In genomic region chr6:145047445-145047857, GRCm38 (mm10) we compare ENCODE assay signal across 8 mouse cellular contexts. TPM values are rescaled to one million over a fixed set of nuclear protein-coding genes. Genes with fewer than 3 reads are reported as not detected.
DNase-seq lines count a peak whose midpoint lies in the region; ATAC-seq and TF ChIP-seq lines count a peak whose summit lies in the region.

No protein-coding gene starts in this region.

- peaks cover 12% of the 10 kb centered on the region; the same call in 1 of the 2 replicates for H3K36me3 ChIP-seq in forebrain, postnatal 0 days (ENCODE audit: insufficient read depth)
- H3K36me3 ChIP-seq in midbrain, embryonic 14.5 days (ENCODE audit: control insufficient read depth, insufficient read depth, low read length): no peaks in the 10 kb centered on the region; the same call in 1 of the 2 replicates

- ATAC-seq in forebrain, postnatal 0 days: peak; percentile 85
- peak; percentile 72 for ATAC-seq in midbrain, embryonic 14.5 days (ENCODE audit: low FRiP score, low TSS enrichment)
- no peak for ATAC-seq in activated CD4-positive, CD25-positive, alpha-beta regulatory T cell, adult 4 months

- under 1% methylated on average over 15 of the region's 15 CpGs for WGBS in forebrain, postnatal 0 days
- WGBS in midbrain, embryonic 14.5 days: under 1% methylated on average over 15 of the region's 15 CpGs

- peak; percentile 76 for DNase-seq in ES-CJ7 (ENCODE audit: low read depth, low spot score)
- peak; percentile 88 for DNase-seq in forebrain, postnatal 0 days
- DNase-seq in layer of hippocampus, adult 8-10 months (ENCODE audit: low spot score in 2 of 2): peak; percentile 51 to 67
- peak; percentile 89 for DNase-seq in midbrain, embryonic 14.5 days
- no peak for DNase-seq in urinary bladder, postnatal 14 days (ENCODE audit: low spot score)
- no peak for DNase-seq in adrenal gland, postnatal 4 days (ENCODE audit: low spot score in 2 of 2)

- H3K4me2 ChIP-seq in forebrain, postnatal 0 days (ENCODE audit: low read depth): peak overlapping the region; percentile 94
- H3K4me2 ChIP-seq in midbrain, embryonic 14.5 days (ENCODE audit: low read length): peak overlapping the region; percentile 98

- H3K9me3 ChIP-seq in forebrain, postnatal 0 days (ENCODE audit: low read length): no peaks in the 10 kb centered on the region
- H3K9me3 ChIP-seq in midbrain, embryonic 14.5 days (ENCODE audit: control insufficient read depth, low read length): no peaks in the 10 kb centered on the region

- no peaks in the 10 kb centered on the region for H3K4me1 ChIP-seq in brown adipose tissue, adult 24 weeks (ENCODE audit: control insufficient read depth, insufficient read depth, insufficient read length, low read length)
- peaks cover 8% of the 10 kb centered on the region; the same call in 1 of the 2 replicates for H3K4me1 ChIP-seq in forebrain, postnatal 0 days (ENCODE audit: insufficient read depth)
- peaks cover 32% of the 10 kb centered on the region for H3K4me1 ChIP-seq in midbrain, embryonic 14.5 days (ENCODE audit: control insufficient read depth, insufficient read depth, low read length)

- H3K27me3 ChIP-seq in forebrain, postnatal 0 days (ENCODE audit: insufficient read depth, low read length): no peaks in the 10 kb centered on the region
- no peaks in the 10 kb centered on the region for H3K27me3 ChIP-seq in midbrain, embryonic 14.5 days (ENCODE audit: control insufficient read depth, insufficient read depth, low read length)

- peak overlapping the region; percentile 15 for H3K4me3 ChIP-seq in brown adipose tissue, adult 24 weeks (ENCODE audit: insufficient read depth, low read depth, low read length)
- peak overlapping the region; percentile 58 for H3K4me3 ChIP-seq in forebrain, postnatal 0 days (ENCODE audit: low read depth, low read length)
- peak overlapping the region; percentile 62 for H3K4me3 ChIP-seq in midbrain, embryonic 14.5 days (replicated peaks; ENCODE audit: low read depth, low read length)

- peak overlapping the region; percentile 82 for H3K9ac ChIP-seq in forebrain, postnatal 0 days
- peak overlapping the region; percentile 65 for H3K9ac ChIP-seq in midbrain, embryonic 14.5 days (replicated peaks; ENCODE audit: low read length)

- no peak for TF ChIP-seq CTCF in forebrain, postnatal 0 days (IDR thresholded peaks at IDR 0.05; ENCODE audit: low read depth)

- H3K27ac ChIP-seq in brown adipose tissue, adult 24 weeks (replicated peaks; ENCODE audit: low read depth, low read length): no peak overlapping the region
- H3K27ac ChIP-seq in forebrain, postnatal 0 days (ENCODE audit: low read depth, low read length): peak overlapping the region; percentile 83
- peak overlapping the region; percentile 78 for H3K27ac ChIP-seq in midbrain, embryonic 14.5 days (replicated peaks; ENCODE audit: low read depth, low read length)

RNA-seq across cellular contexts. Expression of gene Bcat1, which starts 28.5 kb away (rescaled TPM):
- 0.48 and 0.96 TPM in 2 replicates for polyA plus RNA-seq in brown adipose tissue, adult 24 weeks (2012; ENCODE audit: insufficient read depth, insufficient read length, missing spikeins)
- 97.5 and 97.9 TPM in 2 replicates for total RNA-seq in forebrain, postnatal 0 days (2014; rRNA removed)
- polyA plus RNA-seq in forebrain, postnatal 0 days (2015; fragmentation: Nextera tagmentation; extraction: Ambion mirVana): 50.7 and 51.5 TPM in 2 replicates
- 100 to 1,000 TPM; 100 to 112 (median 107) TPM for total RNA-seq in layer of hippocampus, adult 8-10 months (2022)
- 94.4 and 117 TPM in 2 replicates for polyA plus RNA-seq in midbrain, embryonic 14.5 days (2014; fragmentation: Nextera tagmentation; extraction: Ambion mirVana)
- 10 to 100 TPM in 1 of 2 experiments, 1 to 10 TPM in 1; 8.9 to 10.4 TPM for total RNA-seq in adrenal gland, postnatal 4 days (2021)
- 10 to 100 TPM; 13.0 to 15.1 TPM for polyA plus RNA-seq in activated CD4-positive, CD25-positive, alpha-beta regulatory T cell, adult 4 months (2017; shearing (Covaris generic))

Comparison
In these comparisons a context has a peak if more than half of its experiments do, and no peak if none do; other contexts are left out.
1. DNase-seq: peak in ES-CJ7 (single experiment), forebrain, postnatal 0 days (single experiment), layer of hippocampus, adult 8-10 months (2 of 2) and midbrain, embryonic 14.5 days (single experiment); none in urinary bladder, postnatal 14 days (single experiment) and adrenal gland, postnatal 4 days (0 of 2).
2. Peak in every context shown above with its lines, with median percentiles within 50 percentile points of each other: H3K4me3 ChIP-seq.